Mouse (Mus musculus): ENCODE measurements around the gene Cdh4. TPM values are rescaled to one million over a fixed set of nuclear protein-coding genes. Genes with fewer than 3 reads are reported as not detected.
A peak's percentile ranks its signal among the peaks of the same experiment; 100 is the strongest.

Cdh4 gene
- polyA plus RNA-seq, 1 experiment from 2014 or later: 66.6 TPM

GRCm38 (mm10) chr2:179697601-179698000 is 255.4 kb downstream of the Cdh4 start:
- peaks cover 16% of the 10 kb centered on the region; the same call in 1 of the 2 replicates for H3K4me1 ChIP-seq
- H3K4me3 ChIP-seq: no peak overlapping the region
- no peak overlapping the region for H3K9ac ChIP-seq (replicated peaks)
- H3K27me3 ChIP-seq: no peaks in the 10 kb centered on the region
- no peaks in the 10 kb centered on the region for H3K36me3 ChIP-seq
- no peak for ATAC-seq (replicated peaks)
- 69% methylated on average over 8 of the region's 8 CpGs for WGBS
- no peak overlapping the region for H3K4me2 ChIP-seq (replicated peaks)
- no peaks in the 10 kb centered on the region for H3K9me3 ChIP-seq
- no peak overlapping the region for H3K27ac ChIP-seq (replicated peaks)

- 43% methylated on average over 12 of the region's 12 CpGs for WGBS
- Histone ChIP-seq H3K9me3 (no peaks in the 10 kb centered on the region), H3K36me3 (no peaks in the 10 kb centered on the region), H3K4me2 (replicated peaks) (no peak overlapping the region), H3K4me3 (no peak overlapping the region), H3K9ac (replicated peaks) (no peak overlapping the region), H3K4me1 (peaks cover 16% of the 10 kb centered on the region; the same call in 1 of the 2 replicates), H3K27ac (replicated peaks) (no peak overlapping the region), H3K27me3 (no peaks in the 10 kb centered on the region)
- peak; percentile 27; the same call in 1 of the 2 replicates for ATAC-seq (replicated peaks)
These were observed 256.2 kb downstream of the Cdh4 start for GRCm38 (mm10) chr2:179698196-179698985.

GRCm38 (mm10) chr2:179705043-179705442 is 262.8 kb downstream of the Cdh4 start:
- no peaks in the 10 kb centered on the region for H3K27me3 ChIP-seq
- H3K27ac ChIP-seq (replicated peaks): no peak overlapping the region
- H3K4me3 ChIP-seq: no peak overlapping the region
- H3K9me3 ChIP-seq: no peaks in the 10 kb centered on the region
- ATAC-seq (replicated peaks): no peak
- no peaks in the 10 kb centered on the region for H3K36me3 ChIP-seq
- peaks cover 18% of the 10 kb centered on the region for H3K4me1 ChIP-seq
- no peak overlapping the region for H3K4me2 ChIP-seq (replicated peaks)
- WGBS: 73% methylated on average over 11 of the region's 11 CpGs
- H3K9ac ChIP-seq (replicated peaks): no peak overlapping the region

GRCm38 (mm10) chr2:179705461-179705860 is 263.2 kb downstream of the Cdh4 start:
- WGBS: 57% methylated on average over 7 of the region's 7 CpGs
- Histone ChIP-seq H3K27me3 (no peaks in the 10 kb centered on the region), H3K9me3 (no peaks in the 10 kb centered on the region), H3K4me1 (peaks cover 22% of the 10 kb centered on the region), H3K9ac (replicated peaks) (no peak overlapping the region), H3K4me3 (no peak overlapping the region), H3K36me3 (no peaks in the 10 kb centered on the region), H3K4me2 (replicated peaks) (no peak overlapping the region), H3K27ac (replicated peaks) (no peak overlapping the region)
- no peak for ATAC-seq (replicated peaks)

- Histone ChIP-seq H3K9me3 (no peaks in the 10 kb centered on the region), H3K9ac (replicated peaks) (no peak overlapping the region), H3K4me3 (no peak overlapping the region), H3K36me3 (no peaks in the 10 kb centered on the region), H3K27me3 (no peaks in the 10 kb centered on the region), H3K4me2 (replicated peaks) (no peak overlapping the region), H3K27ac (replicated peaks) (no peak overlapping the region), H3K4me1 (peaks cover 26% of the 10 kb centered on the region)
- ATAC-seq (replicated peaks): no peak
- WGBS: 92% methylated on average over 3 of the region's 3 CpGs
These were observed 264.4 kb downstream of the Cdh4 start for GRCm38 (mm10) chr2:179706616-179707015.

- Histone ChIP-seq H3K4me1 (peaks cover 26% of the 10 kb centered on the region), H3K9ac (replicated peaks) (no peak overlapping the region), H3K36me3 (no peaks in the 10 kb centered on the region), H3K27ac (replicated peaks) (no peak overlapping the region), H3K27me3 (no peaks in the 10 kb centered on the region), H3K9me3 (no peaks in the 10 kb centered on the region), H3K4me2 (replicated peaks) (no peak overlapping the region), H3K4me3 (no peak overlapping the region)
- no peak for ATAC-seq (replicated peaks)
- 94% methylated on average over 2 of the region's 2 CpGs for WGBS
These were observed 266.9 kb downstream of the Cdh4 start for GRCm38 (mm10) chr2:179709111-179709510.

- peaks cover 13% of the 10 kb centered on the region for H3K4me1 ChIP-seq
- 61% methylated on average over 7 of the region's 7 CpGs for WGBS
- ATAC-seq (replicated peaks): no peak
- H3K9me3 ChIP-seq: no peaks in the 10 kb centered on the region
- no peak overlapping the region for H3K9ac ChIP-seq (replicated peaks)
- no peak overlapping the region for H3K4me3 ChIP-seq
- no peak overlapping the region for H3K4me2 ChIP-seq (replicated peaks)
- no peaks in the 10 kb centered on the region for H3K27me3 ChIP-seq
- H3K36me3 ChIP-seq: no peaks in the 10 kb centered on the region
- no peak overlapping the region for H3K27ac ChIP-seq (replicated peaks)
These were observed 270.5 kb downstream of the Cdh4 start for GRCm38 (mm10) chr2:179712690-179713089.

GRCm38 (mm10) chr2:179713326-179713725 is 271.1 kb downstream of the Cdh4 start:
- Histone ChIP-seq H3K27me3 (no peaks in the 10 kb centered on the region), H3K36me3 (no peaks in the 10 kb centered on the region), H3K4me1 (peaks cover 13% of the 10 kb centered on the region), H3K9ac (replicated peaks) (no peak overlapping the region), H3K27ac (replicated peaks) (no peak overlapping the region), H3K9me3 (no peaks in the 10 kb centered on the region), H3K4me2 (replicated peaks) (no peak overlapping the region), H3K4me3 (no peak overlapping the region)
- no peak for ATAC-seq (replicated peaks)
- 79% methylated on average over 4 of the region's 4 CpGs for WGBS

GRCm38 (mm10) chr2:179714145-179714544 is 271.9 kb downstream of the Cdh4 start:
- ATAC-seq (replicated peaks): no peak
- Histone ChIP-seq H3K36me3 (no peaks in the 10 kb centered on the region), H3K4me2 (replicated peaks) (no peak overlapping the region), H3K27ac (replicated peaks) (no peak overlapping the region), H3K9ac (replicated peaks) (no peak overlapping the region), H3K4me1 (peaks cover 13% of the 10 kb centered on the region), H3K4me3 (no peak overlapping the region), H3K27me3 (no peaks in the 10 kb centered on the region), H3K9me3 (no peaks in the 10 kb centered on the region)
- WGBS: 78% methylated on average over 3 of the region's 3 CpGs

- no peaks in the 10 kb centered on the region for H3K36me3 ChIP-seq
- no peak overlapping the region for H3K4me3 ChIP-seq
- no peaks in the 10 kb centered on the region for H3K27me3 ChIP-seq
- WGBS: 97% methylated on average over 1 of the region's 1 CpGs
- H3K27ac ChIP-seq (replicated peaks): no peak overlapping the region
- H3K4me2 ChIP-seq (replicated peaks): no peak overlapping the region
- H3K9ac ChIP-seq (replicated peaks): no peak overlapping the region
- ATAC-seq (replicated peaks): no peak
- H3K9me3 ChIP-seq: no peaks in the 10 kb centered on the region
- peaks cover 4% of the 10 kb centered on the region for H3K4me1 ChIP-seq
These were observed 273.1 kb downstream of the Cdh4 start for GRCm38 (mm10) chr2:179715375-179715774.

GRCm38 (mm10) chr2:179720366-179720765 is 278.1 kb downstream of the Cdh4 start:
- Histone ChIP-seq H3K4me1 (peaks cover 9% of the 10 kb centered on the region), H3K4me2 (replicated peaks) (no peak overlapping the region), H3K9me3 (no peaks in the 10 kb centered on the region), H3K4me3 (no peak overlapping the region), H3K27ac (replicated peaks) (no peak overlapping the region), H3K36me3 (no peaks in the 10 kb centered on the region), H3K27me3 (no peaks in the 10 kb centered on the region), H3K9ac (replicated peaks) (no peak overlapping the region)
- 22% methylated on average over 3 of the region's 3 CpGs for WGBS
- no peak for ATAC-seq (replicated peaks)

GRCm38 (mm10) chr2:179721534-179722516 is 279.6 kb downstream of the Cdh4 start:
- Histone ChIP-seq H3K36me3 (no peaks in the 10 kb centered on the region), H3K4me2 (replicated peaks) (no peak overlapping the region), H3K27me3 (no peaks in the 10 kb centered on the region), H3K9me3 (no peaks in the 10 kb centered on the region), H3K4me3 (no peak overlapping the region), H3K9ac (replicated peaks) (no peak overlapping the region), H3K27ac (replicated peaks) (0 out of 2 replicates have a peak overlapping the region, but pooled peaks have one; percentile 21), H3K4me1 (peaks cover 14% of the 10 kb centered on the region)
- ATAC-seq (replicated peaks): peak; percentile 41
- WGBS: 52% methylated on average over 18 of the region's 18 CpGs
